Mouse (Mus musculus) G1E (cell line): ENCODE results near the gene Fpgs.

Experiments
- CTCF ChIP-seq: IDR thresholded peaks from 2 replicates; pipeline ENCODE4 v1.5.1; 2012; ENCODE audit warnings: low read depth, low read length, inconsistent platforms, mixed read lengths
- GATA1 ChIP-seq: IDR thresholded peaks from 2 replicates; pipeline ENCODE4 v1.6.1; 2012; ENCODE audit warnings: borderline replicate concordance, low read length, inconsistent platforms, mixed read lengths
- POLR2AphosphoS5 ChIP-seq: IDR thresholded peaks from 2 replicates; pipeline ENCODE4 v1.6.1; 2012; ENCODE audit warnings: low read depth, low read length, inconsistent platforms; ENCODE audit not compliant: insufficient replicate concordance
- TAL1 ChIP-seq: conservative IDR thresholded peaks from 2 replicates; pipeline ENCODE4 v1.6.1; 2012; ENCODE audit warnings: low read depth, low read length, inconsistent platforms, mixed read lengths

GRCm38 (mm10) chr2:32640550-32641051, 63.3 kb downstream of the Fpgs start:
- no peak for TF ChIP-seq POLR2AphosphoS5
- no peak for TF ChIP-seq CTCF
- TF ChIP-seq TAL1, result no peak
- no peak for TF ChIP-seq GATA1
